Mouse (Mus musculus) midbrain, embryonic 11.5 days (tissue): Measurements from ENCODE around the gene Def8. TPM values are rescaled to one million over a fixed set of nuclear protein-coding genes. Genes with fewer than 3 reads are reported as not detected.

ENCODE experiments used
- ATAC-seq: fragments of 200-750 bp; cut with Nextera tagmentation; 2 replicates; pipeline ENCODE4 v1.8.0; 2017; ENCODE audit warnings: moderate TSS enrichment, moderate library complexity; ENCODE audit not compliant: low FRiP score
- DNase-seq: peaks from one replicate; pipeline ENCODE4 v3.0.0; 2015; ENCODE audit warnings: low spot score; ENCODE audit errors: missing footprints
- H3K27ac ChIP-seq: fragments of 300-500 bp; sonication (generic); 2 replicates; pipeline ENCODE4 v1.5.1; 2014; ENCODE audit warnings: low read depth, low read length
- H3K27me3 ChIP-seq: fragments of 300-500 bp; sonication (generic); 2 replicates; pipeline ENCODE4 v1.6.1; 2014; ENCODE audit warnings: mild to moderate bottlenecking, low read length, moderate library complexity, mixed read lengths; ENCODE audit not compliant: control insufficient read depth, insufficient read depth
- H3K36me3 ChIP-seq: fragments of 300-500 bp; sonication (generic); 2 replicates; pipeline ENCODE4 v1.6.1; 2014; ENCODE audit warnings: mild to moderate bottlenecking, low read length, moderate library complexity, mixed read lengths; ENCODE audit not compliant: control insufficient read depth, insufficient read depth
- H3K4me1 ChIP-seq: fragments of 300-500 bp; sonication (generic); 2 replicates; pipeline ENCODE4 v1.6.1; 2014; ENCODE audit warnings: low read length; ENCODE audit not compliant: control insufficient read depth, insufficient read depth
- H3K4me2 ChIP-seq: fragments of 300-500 bp; sonication (generic); 2 replicates; pipeline ENCODE4 v1.6.1; 2014; ENCODE audit warnings: mild to moderate bottlenecking, moderate library complexity
- H3K4me3 ChIP-seq: fragments of 300-500 bp; sonication (generic); 2 replicates; pipeline ENCODE4 v1.5.1; 2014; ENCODE audit warnings: low read depth, low read length
- H3K9ac ChIP-seq: fragments of 300-500 bp; sonication (generic); 2 replicates; pipeline ENCODE4 v1.6.1; 2014; ENCODE audit warnings: low read length
- H3K9me3 ChIP-seq: fragments of 300-500 bp; sonication (generic); 2 replicates; pipeline ENCODE4 v1.6.1; 2016; ENCODE audit warnings: low read length; ENCODE audit not compliant: control insufficient read depth
- WGBS: fragments of 180-500 bp; shearing (Covaris S2); extraction: QIAGEN DNeasy Blood & Tissue Kit; methylation state at CpG from one replicate; pipeline ENCODE4 v1.1.7; 2014; 5-methylcytosine and 5-hydroxymethylcytosine counted together
- polyA plus RNA-seq: library from polyadenylated mRNA; unstranded; fragments of >200 nt; fragmentation: Nextera tagmentation; extraction: Ambion mirVana; gene quantifications from 2 replicates; pipeline ENCODE4 v1.2.1, GENCODE M21; 2014

The Def8 gene
- polyA plus RNA-seq, 1 experiment from 2014 or later: 35.3 TPM

- no peak overlapping the region for H3K9ac ChIP-seq
- H3K27me3 ChIP-seq: peaks cover 3% of the 10 kb centered on the region
- no peak overlapping the region for H3K4me2 ChIP-seq
- H3K4me3 ChIP-seq: no peak overlapping the region
- no peak for ATAC-seq
- peaks cover 16% of the 10 kb centered on the region for H3K4me1 ChIP-seq
- DNase-seq: peak; percentile 61
- no peak overlapping the region for H3K27ac ChIP-seq
- 86% methylated on average over 8 of the region's 8 CpGs for WGBS
- H3K9me3 ChIP-seq: no peaks in the 10 kb centered on the region
- H3K36me3 ChIP-seq: peaks cover 17% of the 10 kb centered on the region
These were observed 6.3 kb upstream of the Def8 start for GRCm38 (mm10) chr8:123416944-123417555.

GRCm38 (mm10) chr8:123419711-123420110, 3.6 kb upstream of the Def8 start:
- Histone ChIP-seq H3K27me3 (no peaks in the 10 kb centered on the region), H3K9me3 (no peaks in the 10 kb centered on the region), H3K4me2 (no peak overlapping the region), H3K4me1 (peaks cover 3% of the 10 kb centered on the region; the same call in 1 of the 2 replicates), H3K27ac (no peak overlapping the region), H3K4me3 (no peak overlapping the region), H3K9ac (no peak overlapping the region), H3K36me3 (peaks cover 17% of the 10 kb centered on the region)
- ATAC-seq (no peak), DNase-seq (no peak)
- 95% methylated on average over 4 of the region's 4 CpGs for WGBS

GRCm38 (mm10) chr8:123420525-123421281, 2.6 kb upstream of the Def8 start:
- Histone ChIP-seq H3K36me3 (peaks cover 17% of the 10 kb centered on the region), H3K9ac (no peak overlapping the region), H3K4me2 (no peak overlapping the region), H3K27ac (no peak overlapping the region), H3K27me3 (no peaks in the 10 kb centered on the region), H3K4me1 (peaks cover 3% of the 10 kb centered on the region; the same call in 1 of the 2 replicates), H3K9me3 (no peaks in the 10 kb centered on the region), H3K4me3 (no peak overlapping the region)
- WGBS: 94% methylated on average over 34 of the region's 34 CpGs
- ATAC-seq (no peak), DNase-seq (peak; percentile 59)

GRCm38 (mm10) chr8:123421325-123421724, 2.0 kb upstream of the Def8 start:
- Histone ChIP-seq H3K4me2 (no peak overlapping the region), H3K4me1 (peaks cover 3% of the 10 kb centered on the region; the same call in 1 of the 2 replicates), H3K9me3 (no peaks in the 10 kb centered on the region), H3K4me3 (no peak overlapping the region), H3K27me3 (no peaks in the 10 kb centered on the region), H3K9ac (no peak overlapping the region), H3K27ac (no peak overlapping the region), H3K36me3 (peaks cover 17% of the 10 kb centered on the region)
- WGBS: 90% methylated on average over 19 of the region's 19 CpGs
- ATAC-seq (no peak), DNase-seq (peak; percentile 62)

- DNase-seq (peak; percentile 94), ATAC-seq (peak; percentile 60; the same call in 1 of the 2 replicates)
- H3K4me1 ChIP-seq: no peaks in the 10 kb centered on the region
- H3K9me3 ChIP-seq: peaks cover 5% of the 10 kb centered on the region; the same call in 1 of the 2 replicates
- H3K9ac ChIP-seq: no peak overlapping the region
- WGBS: 16% methylated on average over 17 of the region's 17 CpGs
- H3K27ac ChIP-seq: no peak overlapping the region
- H3K36me3 ChIP-seq: peaks cover 17% of the 10 kb centered on the region
- H3K4me3 ChIP-seq: no peak overlapping the region
- H3K4me2 ChIP-seq: no peak overlapping the region
- H3K27me3 ChIP-seq: no peaks in the 10 kb centered on the region
These were observed 1.1 kb upstream of the Def8 start for GRCm38 (mm10) chr8:123422056-123422780.

- Histone ChIP-seq H3K36me3 (peaks cover 17% of the 10 kb centered on the region), H3K27ac (no peak overlapping the region), H3K9me3 (peaks cover 9% of the 10 kb centered on the region), H3K4me3 (no peak overlapping the region), H3K4me1 (no peaks in the 10 kb centered on the region), H3K9ac (no peak overlapping the region), H3K27me3 (no peaks in the 10 kb centered on the region), H3K4me2 (no peak overlapping the region)
- ATAC-seq (peak; percentile 58), DNase-seq (no peak)
- WGBS: 21% methylated on average over 3 of the region's 3 CpGs
These were observed 557 bp upstream of the Def8 start for GRCm38 (mm10) chr8:123422781-123423159.

GRCm38 (mm10) chr8:123426511-123427509, 3.5 kb downstream of the Def8 start:
- Histone ChIP-seq H3K9me3 (peaks cover 32% of the 10 kb centered on the region), H3K36me3 (no peaks in the 10 kb centered on the region), H3K4me1 (no peaks in the 10 kb centered on the region), H3K27me3 (no peaks in the 10 kb centered on the region), H3K27ac (no peak overlapping the region), H3K4me2 (no peak overlapping the region), H3K9ac (no peak overlapping the region), H3K4me3 (no peak overlapping the region)
- WGBS: 96% methylated on average over 27 of the region's 27 CpGs
- DNase-seq (peak; percentile 70), ATAC-seq (no peak)

GRCm38 (mm10) chr8:123427639-123428275, 4.4 kb downstream of the Def8 start:
- Histone ChIP-seq H3K27ac (no peak overlapping the region), H3K4me2 (no peak overlapping the region), H3K27me3 (no peaks in the 10 kb centered on the region), H3K36me3 (no peaks in the 10 kb centered on the region), H3K4me3 (no peak overlapping the region), H3K9ac (no peak overlapping the region), H3K9me3 (peaks cover 36% of the 10 kb centered on the region), H3K4me1 (no peaks in the 10 kb centered on the region)
- WGBS: 94% methylated on average over 24 of the region's 24 CpGs
- DNase-seq (peak; percentile 28), ATAC-seq (no peak)
